Mouse (Mus musculus) G1E-ER4 (cell line): ENCODE results near the gene Coq10b. TPM values are rescaled to one million over a fixed set of nuclear protein-coding genes. Genes with fewer than 3 reads are reported as not detected.

ENCODE experiments used
- GATA1 ChIP-seq: IDR thresholded peaks from one replicate; pipeline ENCODE4 v1.8.0; 2012; ENCODE audit warnings: low read length, inconsistent platforms
- polyA plus RNA-seq: library from polyadenylated mRNA; stranded (reverse); fragments of >175 nt; gene quantifications from 2 replicates; pipeline ENCODE4 v1.2.3, GENCODE M21; 2012

Gene Coq10b
- polyA plus RNA-seq, 1 experiment, result 6.6 TPM

- TF ChIP-seq GATA1, result no peak
Observed at GRCm38 (mm10) chr1:55087932-55088610, 35.5 kb downstream of the Coq10b start, which contains the start of the genes Hspe1 and Hspd1. TSS of gene Hspe1 (plus strand) at chr1:55088132. TSS of gene Hspd1 (minus strand) at chr1:55088243.

GRCm38 (mm10) chr1:55088611-55089497, 36.3 kb downstream of the Coq10b start:
- TF ChIP-seq GATA1, result no peak

GRCm38 (mm10) chr1:55089498-55090064, 37.0 kb downstream of the Coq10b start:
- peak; percentile 5 for TF ChIP-seq GATA1

GRCm38 (mm10) chr1:55092056-55092455, 39.5 kb downstream of the Coq10b start:
- no peak for TF ChIP-seq GATA1

- TF ChIP-seq GATA1, result peak; percentile 18
Observed at GRCm38 (mm10) chr1:55092469-55092868, 39.9 kb downstream of the Coq10b start.

GRCm38 (mm10) chr1:55106919-55107585, 54.5 kb downstream of the Coq10b start:
- TF ChIP-seq GATA1, result no peak

GRCm38 (mm10) chr1:55107644-55108043, 55.1 kb downstream of the Coq10b start:
- no peak for TF ChIP-seq GATA1

GRCm38 (mm10) chr1:55108473-55108872, 55.9 kb downstream of the Coq10b start:
- TF ChIP-seq GATA1, result no peak

- no peak for TF ChIP-seq GATA1
Observed at GRCm38 (mm10) chr1:55109066-55109766, 56.6 kb downstream of the Coq10b start.

Other genes starting within 250 kb of the Coq10b start
- gene Ankrd44, start 126.4 kb upstream of the Coq10b start, polyA plus RNA-seq, result not detected in 2 replicates
- 29.6 and 34.4 TPM in 2 replicates for gene Sf3b1, start 25.3 kb upstream of the Coq10b start, polyA plus RNA-seq
- 169 and 223 TPM in 2 replicates for gene Hspe1, start 35.4 kb downstream of the Coq10b start, polyA plus RNA-seq
- gene Hspd1, start 35.5 kb downstream of the Coq10b start, polyA plus RNA-seq, result 135 and 145 TPM in 2 replicates
- gene Mob4, start 78.5 kb downstream of the Coq10b start, polyA plus RNA-seq, result 7.5 and 12.5 TPM in 2 replicates
- gene Rftn2, start 174.0 kb downstream of the Coq10b start, polyA plus RNA-seq, result 0.03 TPM in 1 of 2 replicates, not detected in the other
- 3.8 and 4.1 TPM in 2 replicates for gene Mars2, start 184.4 kb downstream of the Coq10b start, polyA plus RNA-seq